Mouse (Mus musculus): ENCODE data around the gene Gm12830.

The Gm12830 gene

GRCm38 (mm10) chr4:114818963-114819702 is 2.4 kb upstream of the Gm12830 start:
- no peak for TF ChIP-seq GATA4 (IDR thresholded peaks at IDR 0.05; ENCODE audit: insufficient replicate concordance, low read length)

GRCm38 (mm10) chr4:114834770-114835581 is 13.5 kb downstream of the Gm12830 start:
- no peak for TF ChIP-seq GATA4 (IDR thresholded peaks at IDR 0.05; ENCODE audit: insufficient replicate concordance, low read length)

GRCm38 (mm10) chr4:114841336-114841920 is 19.9 kb downstream of the Gm12830 start:
- no peak for TF ChIP-seq GATA4 (IDR thresholded peaks at IDR 0.05; ENCODE audit: insufficient replicate concordance, low read length)

GRCm38 (mm10) chr4:114842376-114842960 is 20.9 kb downstream of the Gm12830 start:
- no peak for TF ChIP-seq GATA4 (IDR thresholded peaks at IDR 0.05; ENCODE audit: insufficient replicate concordance, low read length)

GRCm38 (mm10) chr4:114843097-114843721 is 21.7 kb downstream of the Gm12830 start:
- TF ChIP-seq GATA4 (IDR thresholded peaks at IDR 0.05; ENCODE audit: insufficient replicate concordance, low read length) = no peak

- no peak for TF ChIP-seq GATA4 (IDR thresholded peaks at IDR 0.05; ENCODE audit: insufficient replicate concordance, low read length)
Observed at GRCm38 (mm10) chr4:114844600-114844999, 23.1 kb downstream of the Gm12830 start.

- no peak for TF ChIP-seq GATA4 (IDR thresholded peaks at IDR 0.05; ENCODE audit: insufficient replicate concordance, low read length)
Observed at GRCm38 (mm10) chr4:114845622-114846021, 24.1 kb downstream of the Gm12830 start.

- TF ChIP-seq GATA4 (IDR thresholded peaks at IDR 0.05; ENCODE audit: insufficient replicate concordance, low read length) = no peak
Observed at GRCm38 (mm10) chr4:114846723-114847122, 25.2 kb downstream of the Gm12830 start.

- TF ChIP-seq GATA4 (IDR thresholded peaks at IDR 0.05; ENCODE audit: insufficient replicate concordance, low read length) = no peak
Observed at GRCm38 (mm10) chr4:114853968-114854367, 32.4 kb downstream of the Gm12830 start.

- no peak for TF ChIP-seq GATA4 (IDR thresholded peaks at IDR 0.05; ENCODE audit: insufficient replicate concordance, low read length)
Observed at GRCm38 (mm10) chr4:114858426-114858825, 36.9 kb downstream of the Gm12830 start.

GRCm38 (mm10) chr4:114863166-114863565 is 41.6 kb downstream of the Gm12830 start:
- TF ChIP-seq GATA4 (IDR thresholded peaks at IDR 0.05; ENCODE audit: insufficient replicate concordance, low read length) = no peak

- TF ChIP-seq GATA4 (IDR thresholded peaks at IDR 0.05; ENCODE audit: insufficient replicate concordance, low read length) = no peak
Observed at GRCm38 (mm10) chr4:114869765-114870490, 48.4 kb downstream of the Gm12830 start.

- no peak for TF ChIP-seq GATA4 (IDR thresholded peaks at IDR 0.05; ENCODE audit: insufficient replicate concordance, low read length)
Observed at GRCm38 (mm10) chr4:114876441-114876972, 55.0 kb downstream of the Gm12830 start.

GRCm38 (mm10) chr4:114882232-114882631 is 60.7 kb downstream of the Gm12830 start:
- TF ChIP-seq GATA4 (IDR thresholded peaks at IDR 0.05; ENCODE audit: insufficient replicate concordance, low read length) = no peak
